Mouse (Mus musculus) cortical plate, adult 2 months (tissue): ENCODE measurements around the gene Klhl30. TPM values are rescaled to one million over a fixed set of nuclear protein-coding genes. Genes with fewer than 3 reads are reported as not detected.
A peak's percentile ranks its signal among the peaks of the same experiment; 100 is the strongest.

ENCODE experiments used
- H3K27ac ChIP-seq: fragments of 200-500 bp; 2 replicates; pipeline ENCODE4 v1.5.1; 2012; ENCODE audit warnings: low read length, control low read depth, inconsistent platforms; ENCODE audit not compliant: insufficient read depth
- H3K4me1 ChIP-seq: fragments of 200-500 bp; 2 replicates; pipeline ENCODE4 v1.6.1; 2011; ENCODE audit warnings: low read length; ENCODE audit not compliant: control insufficient read depth, insufficient read depth
- H3K4me3 ChIP-seq: fragments of 200-500 bp; 2 replicates; pipeline ENCODE4 v1.5.1; 2011; ENCODE audit warnings: mild to moderate bottlenecking, low read length, control low read depth; ENCODE audit not compliant: insufficient read depth
- CTCF ChIP-seq: fragments of 200-500 bp; IDR thresholded peaks from 2 replicates; pipeline ENCODE4 v1.5.1; 2011; ENCODE audit warnings: mild to moderate bottlenecking, control low read depth, low read length; ENCODE audit not compliant: insufficient read depth; ENCODE audit errors: extremely low read depth
- POLR2A ChIP-seq: fragments of 200-500 bp; IDR thresholded peaks from 2 replicates; pipeline ENCODE4 v1.6.1; 2011; ENCODE audit warnings: mild to moderate bottlenecking, low read length, control low read depth; ENCODE audit not compliant: insufficient read depth; ENCODE audit errors: extremely low read depth
- polyA plus RNA-seq: library from polyadenylated mRNA; depleted of rRNA; stranded (reverse); fragments of >200 nt; gene quantifications from 2 replicates; pipeline ENCODE4 v1.2.3, GENCODE M21; 2012

Klhl30 gene
- polyA plus RNA-seq, 1 experiment, result 0.21 TPM

- no peaks in the 10 kb centered on the region for H3K4me1 ChIP-seq
- TF ChIP-seq POLR2A, result no peak
- no peak for TF ChIP-seq CTCF
- no peak overlapping the region for H3K27ac ChIP-seq
- H3K4me3 ChIP-seq, result no peak overlapping the region
Measured at GRCm38 (mm10) chr1:91325488-91326042, 25.3 kb upstream of the Klhl30 start.

GRCm38 (mm10) chr1:91332102-91332501 is 18.7 kb upstream of the Klhl30 start:
- no peak overlapping the region for H3K4me3 ChIP-seq
- no peak overlapping the region for H3K27ac ChIP-seq
- TF ChIP-seq CTCF, result no peak
- TF ChIP-seq POLR2A, result 0 out of 2 replicates have a peak, but pooled peaks have one; percentile 16
- H3K4me1 ChIP-seq, result peaks cover 2% of the 10 kb centered on the region; the same call in 1 of the 2 replicates

DNA sequence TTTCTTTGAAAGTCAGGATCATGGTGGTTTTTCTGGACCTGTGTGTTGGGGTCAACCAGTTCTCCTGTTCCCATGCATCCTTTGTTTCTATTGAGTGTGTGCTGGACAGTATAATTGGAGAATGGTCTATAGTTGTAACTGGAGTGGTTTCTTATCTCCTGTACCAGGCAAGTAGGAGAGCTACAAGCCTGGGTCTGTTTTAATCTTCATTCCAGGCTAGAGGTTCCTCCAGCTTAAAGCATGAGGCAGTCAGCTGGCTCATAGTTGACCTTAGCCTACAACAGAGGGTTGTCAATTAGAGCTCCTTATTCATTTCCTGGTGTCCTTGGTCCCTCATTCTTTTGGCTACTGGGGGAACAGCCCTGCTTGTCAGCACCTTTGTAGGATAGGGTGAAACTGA is 17.2 kb upstream of the Klhl30 start:
- Histone ChIP-seq H3K4me1 (peaks cover 2% of the 10 kb centered on the region; the same call in 1 of the 2 replicates), H3K4me3 (no peak overlapping the region), H3K27ac (no peak overlapping the region)
- TF ChIP-seq POLR2A, result no peak
- no peak for TF ChIP-seq CTCF

DNA sequence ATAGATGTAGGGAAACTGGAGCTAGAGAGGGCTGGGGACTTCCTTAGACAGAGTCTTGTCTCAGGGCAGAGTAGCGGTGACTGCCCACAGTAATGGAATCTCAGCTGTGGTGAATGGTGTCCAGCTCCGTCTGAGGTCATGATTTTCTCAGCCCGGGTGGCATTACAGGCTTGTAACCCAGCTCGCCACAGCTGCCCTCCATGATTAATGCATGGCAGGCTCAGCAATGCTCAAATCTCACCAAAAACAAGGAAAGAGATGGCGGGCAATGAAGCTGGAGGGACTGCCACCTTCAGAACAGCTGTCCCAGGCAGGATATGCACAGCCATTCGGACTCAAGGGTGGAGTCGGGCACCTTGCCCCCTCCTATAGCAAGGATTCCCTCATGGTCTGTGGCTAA is 13.5 kb upstream of the Klhl30 start:
- Histone ChIP-seq H3K4me3 (no peak overlapping the region), H3K27ac (no peak overlapping the region), H3K4me1 (peaks cover 2% of the 10 kb centered on the region; the same call in 1 of the 2 replicates)
- no peak for TF ChIP-seq CTCF
- TF ChIP-seq POLR2A, result no peak

GRCm38 (mm10) chr1:91344001-91344400 is 6.8 kb upstream of the Klhl30 start:
- no peak overlapping the region for H3K27ac ChIP-seq
- TF ChIP-seq CTCF, result no peak
- TF ChIP-seq POLR2A, result no peak
- no peaks in the 10 kb centered on the region for H3K4me1 ChIP-seq
- no peak overlapping the region for H3K4me3 ChIP-seq

DNA sequence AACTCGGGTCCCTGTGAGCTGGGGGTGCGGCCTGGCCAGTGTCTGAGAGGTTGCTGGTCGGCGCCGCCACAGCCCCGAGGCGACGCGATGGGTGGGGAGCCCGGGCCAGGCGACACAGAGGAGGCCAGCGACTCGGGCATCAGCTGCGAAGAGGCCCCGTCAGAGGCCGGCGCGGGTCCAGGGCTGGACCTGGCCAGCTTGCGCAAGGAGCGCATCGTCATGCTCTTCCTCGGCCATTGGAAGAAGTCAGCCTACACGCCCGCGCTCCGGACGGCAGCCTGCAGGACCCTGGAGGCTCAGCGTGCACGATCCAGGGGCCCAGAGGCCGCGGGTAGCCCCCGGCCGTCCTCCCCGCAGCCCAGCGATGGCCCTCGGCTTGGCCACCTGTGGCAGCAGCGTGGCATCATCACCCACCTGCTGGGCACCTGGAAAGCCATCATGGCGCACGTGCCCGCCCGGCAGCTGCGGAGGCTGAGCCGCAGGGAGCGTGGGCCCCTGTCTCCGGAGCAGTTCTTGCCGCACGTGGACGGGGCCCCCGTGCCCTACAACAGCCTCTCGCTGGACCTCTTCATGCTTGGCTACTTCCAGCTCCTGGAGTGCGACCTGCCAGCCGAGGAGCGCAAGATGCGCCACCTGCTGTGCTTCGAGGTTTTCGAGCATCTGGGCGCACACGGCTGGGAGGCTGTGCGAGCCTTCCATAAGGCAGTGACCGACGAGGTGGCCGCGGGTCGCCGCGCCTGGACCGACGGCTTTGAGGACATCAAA is 5.7 kb upstream of the Klhl30 start:
- TF ChIP-seq CTCF, result 0 out of 2 replicates have a peak, but pooled peaks have one; percentile 12
- TF ChIP-seq POLR2A, result no peak
- no peak overlapping the region for H3K27ac ChIP-seq

GRCm38 (mm10) chr1:91346892-91347291 is 3.9 kb upstream of the Klhl30 start:
- Histone ChIP-seq H3K4me3 (no peak overlapping the region), H3K27ac (no peak overlapping the region), H3K4me1 (peaks cover 4% of the 10 kb centered on the region; the same call in 1 of the 2 replicates)
- no peak for TF ChIP-seq POLR2A
- peak; percentile 93 for TF ChIP-seq CTCF

More for the DNA sequence above, 5.7 kb upstream of the Klhl30 start:
- peaks cover 1% of the 10 kb centered on the region; the same call in 1 of the 2 replicates for H3K4me1 ChIP-seq
- no peak overlapping the region for H3K4me3 ChIP-seq

GRCm38 (mm10) chr1:91351249-91351648 is 433 bp downstream of the Klhl30 start:
- TF ChIP-seq CTCF, result no peak
- TF ChIP-seq POLR2A, result no peak
- H3K27ac ChIP-seq, result no peak overlapping the region
- H3K4me3 ChIP-seq, result no peak overlapping the region
- H3K4me1 ChIP-seq, result peaks cover 6% of the 10 kb centered on the region

DNA sequence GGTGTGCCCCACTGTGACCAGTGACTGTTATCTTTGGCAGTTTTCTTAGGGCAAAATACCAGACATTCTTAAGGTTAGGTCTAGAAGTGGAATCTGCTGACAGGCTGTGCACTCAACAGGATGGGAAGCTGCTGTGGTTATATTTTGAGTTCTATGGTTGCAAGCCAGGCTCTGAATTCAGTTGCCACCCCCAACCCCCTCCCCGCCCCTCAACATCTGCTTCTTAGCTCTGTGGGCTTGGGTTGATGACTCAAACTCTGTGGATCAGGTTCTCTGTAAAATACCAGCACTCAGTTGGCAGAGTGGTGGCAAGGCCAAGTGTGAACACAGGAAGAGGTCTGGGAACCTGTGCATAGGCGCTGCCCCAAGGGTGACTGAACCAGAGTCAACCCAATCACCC is 1.5 kb downstream of the Klhl30 start:
- Histone ChIP-seq H3K4me1 (peaks cover 6% of the 10 kb centered on the region), H3K4me3 (no peak overlapping the region), H3K27ac (no peak overlapping the region)
- TF ChIP-seq CTCF (no peak), POLR2A (no peak)

GRCm38 (mm10) chr1:91356105-91356504 is 5.3 kb downstream of the Klhl30 start:
- peaks cover 1% of the 10 kb centered on the region; the same call in 1 of the 2 replicates for H3K4me1 ChIP-seq
- no peak for TF ChIP-seq CTCF
- H3K27ac ChIP-seq, result no peak overlapping the region
- no peak overlapping the region for H3K4me3 ChIP-seq

DNA sequence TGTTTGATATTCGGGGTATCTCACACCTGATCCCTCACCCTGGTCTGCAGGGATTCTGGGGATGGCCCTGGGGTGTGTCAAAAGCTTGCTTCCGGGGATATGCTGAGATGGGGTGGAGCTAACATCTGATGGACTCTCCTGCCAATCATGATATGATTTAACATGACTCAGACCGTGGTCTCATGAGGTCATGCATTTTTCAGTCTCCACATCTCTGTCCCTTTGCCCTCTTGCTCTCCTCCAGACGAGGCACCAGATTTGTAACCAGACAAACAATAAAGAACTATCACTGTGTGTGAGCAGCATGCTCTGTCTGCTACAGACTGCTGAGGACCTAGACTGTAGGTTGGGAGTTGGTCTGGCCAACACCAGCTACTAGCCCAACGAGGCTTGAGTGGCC is 11.3 kb downstream of the Klhl30 start:
- TF ChIP-seq CTCF (no peak), POLR2A (no peak)
- Histone ChIP-seq H3K27ac (no peak overlapping the region), H3K4me3 (no peak overlapping the region), H3K4me1 (no peaks in the 10 kb centered on the region)
